Mouse (Mus musculus): ENCODE measurements at regions not wholly inside any gene's neighbourhood (a gene's known extent, or its start where the extent isn't known, plus 50 kb on each side); places are given as distances from the start of the nearest gene placed in this dataset.

DNA sequence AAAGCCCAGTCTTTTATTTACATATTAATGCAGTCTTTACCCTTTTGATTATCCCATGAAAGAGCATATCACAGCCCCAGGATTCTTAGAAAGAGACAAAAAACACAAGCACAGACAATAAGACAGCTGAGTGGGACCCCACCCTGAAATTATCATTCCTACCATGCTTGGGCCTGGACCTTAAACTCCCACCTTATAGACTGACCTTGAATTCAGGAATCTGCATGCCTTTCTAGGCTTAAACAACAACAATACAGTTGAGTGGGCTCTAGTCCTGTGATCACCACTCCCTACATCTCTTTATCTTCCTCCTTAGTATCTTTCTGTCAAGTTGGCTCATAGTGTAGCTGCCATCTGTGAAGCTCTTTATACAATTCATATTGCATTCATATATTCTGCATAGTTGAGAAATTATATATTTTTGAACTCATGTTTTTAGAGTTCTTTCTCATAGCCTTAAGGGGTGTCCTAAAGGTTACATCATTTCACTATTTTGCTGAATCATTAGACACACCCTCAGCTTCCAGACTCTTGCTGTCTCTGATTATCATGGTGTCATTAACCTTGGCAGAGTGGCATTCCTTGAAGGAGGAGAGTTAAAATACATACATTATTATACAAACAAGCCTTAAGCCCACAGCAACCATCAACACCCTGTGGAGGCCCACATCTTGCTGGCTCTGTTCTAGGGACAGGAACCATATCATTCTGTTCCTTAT is 361.7 kb upstream of the Negr1 start:
- TF ChIP-seq CTCF (IDR thresholded peaks at IDR 0.05; ENCODE audit: low read depth) = no peak
- no peak for TF ChIP-seq EP300 (IDR thresholded peaks at IDR 0.05; ENCODE audit: low read depth)

Data from liver, postnatal 0 days (tissue).